In the genomic region with DNA sequence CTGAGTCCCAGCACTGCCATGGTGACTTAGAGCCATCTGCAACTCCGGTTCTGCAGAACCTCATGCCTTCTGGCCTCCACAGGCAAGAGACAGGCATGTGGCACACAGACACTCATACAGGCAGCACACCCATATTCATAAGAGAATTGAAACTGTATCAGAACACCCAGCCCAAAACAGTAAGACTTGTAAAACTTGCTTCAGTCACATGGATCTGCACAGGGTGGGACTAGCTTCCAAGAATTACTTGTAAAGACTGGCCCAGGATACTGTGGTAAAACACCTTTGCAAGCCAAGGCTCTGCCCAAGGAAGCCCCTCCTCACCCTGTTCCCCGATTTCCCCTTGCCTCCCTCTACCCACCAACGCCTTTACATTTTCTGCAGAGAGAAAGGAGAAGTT, we compare ENCODE assay signal across 10 mouse cellular contexts.
A peak's percentile ranks its signal among the peaks of the same experiment; 100 is the strongest.
DNase-seq lines count a peak whose midpoint lies in the region; ATAC-seq and TF ChIP-seq lines count a peak whose summit lies in the region.
"Had no signal": no experiment of that assay in that cellular context is flagged by ENCODE, and none has a peak within 500 bp of the region (broad histone marks: within the 10 kb centered on the region; RNA-seq: fewer than 3 reads in every experiment).

No protein-coding gene starts in this region.

- no peak overlapping the region for H3K4me2 ChIP-seq in embryonic facial prominence, embryonic 12.5 days (replicated peaks)
- no peak overlapping the region for H3K4me2 ChIP-seq in hindbrain, embryonic 11.5 days (replicated peaks; ENCODE audit: low read depth, low read length)
- no peak overlapping the region for H3K4me2 ChIP-seq in hindbrain, postnatal 0 days (ENCODE audit: low read depth, low read length)
- no peak overlapping the region for H3K4me2 ChIP-seq in limb, embryonic 13.5 days (replicated peaks)
- H3K4me2 ChIP-seq: liver, embryonic 11.5 days had no signal

- ATAC-seq in embryonic facial prominence, embryonic 12.5 days (ENCODE audit: insufficient number of reproducible peaks, insufficient read depth, low FRiP score, low TSS enrichment): no peak
- no peak for ATAC-seq in hindbrain, embryonic 11.5 days (ENCODE audit: low FRiP score)
- ATAC-seq in hindbrain, postnatal 0 days: no peak
- ATAC-seq in limb, embryonic 13.5 days (ENCODE audit: low FRiP score, low read depth): no peak

- H3K4me3 ChIP-seq in embryonic facial prominence, embryonic 12.5 days: no peak overlapping the region
- no peak overlapping the region for H3K4me3 ChIP-seq in embryonic facial prominence, embryonic 10.5 days
- no peak overlapping the region for H3K4me3 ChIP-seq in hindbrain, embryonic 11.5 days (ENCODE audit: low read depth, low read length)
- no peak overlapping the region for H3K4me3 ChIP-seq in hindbrain, postnatal 0 days (ENCODE audit: low read length)
- H3K4me3 ChIP-seq in E14TG2a.4 (replicated peaks; ENCODE audit: low read length): 0 out of 2 replicates have a peak overlapping the region, but pooled peaks have one; percentile 17
- H3K4me3 ChIP-seq in limb, embryonic 13.5 days: no peak overlapping the region

- no peak overlapping the region for H3K9ac ChIP-seq in embryonic facial prominence, embryonic 12.5 days
- H3K9ac ChIP-seq in hindbrain, embryonic 11.5 days (ENCODE audit: low read depth, low read length): no peak overlapping the region
- H3K9ac ChIP-seq in hindbrain, postnatal 0 days (replicated peaks; ENCODE audit: low read length): no peak overlapping the region
- no peak overlapping the region for H3K9ac ChIP-seq in limb, embryonic 13.5 days

- no peaks in the 10 kb centered on the region for H3K9me3 ChIP-seq in embryonic facial prominence, embryonic 12.5 days
- H3K9me3 ChIP-seq in embryonic facial prominence, embryonic 10.5 days: no peaks in the 10 kb centered on the region
- H3K9me3 ChIP-seq in hindbrain, embryonic 11.5 days (ENCODE audit: control insufficient read depth, low read length): no peaks in the 10 kb centered on the region
- H3K9me3 ChIP-seq in hindbrain, postnatal 0 days (ENCODE audit: low read length): no peaks in the 10 kb centered on the region
- H3K9me3 ChIP-seq in E14TG2a.4 (ENCODE audit: low read length): no peaks in the 10 kb centered on the region
- no peaks in the 10 kb centered on the region for H3K9me3 ChIP-seq in limb, embryonic 13.5 days

- TF ChIP-seq CTCF in hindbrain, postnatal 0 days (IDR thresholded peaks at IDR 0.05; ENCODE audit: low read depth): no peak
- no peak for TF ChIP-seq CTCF in E14TG2a.4 (conservative IDR thresholded peaks at IDR 0.05; ENCODE audit: low read length)

- WGBS in embryonic facial prominence, embryonic 12.5 days: 82% methylated on average over 3 of the region's 3 CpGs
- WGBS in embryonic facial prominence, embryonic 10.5 days: 90% methylated on average over 3 of the region's 3 CpGs
- WGBS in hindbrain, embryonic 11.5 days: 86% methylated on average over 3 of the region's 3 CpGs
- 86% methylated on average over 3 of the region's 3 CpGs for WGBS in hindbrain, postnatal 0 days
- 70% methylated on average over 3 of the region's 3 CpGs for WGBS in limb, embryonic 13.5 days

- no peak for DNase-seq in embryonic facial prominence, embryonic 10.5 days (ENCODE audit: low spot score)
- DNase-seq in hindbrain, embryonic 11.5 days (ENCODE audit: low spot score): no peak
- no peak for DNase-seq in hindbrain, postnatal 0 days (ENCODE audit: low spot score)
- no peak for DNase-seq in cerebellum, postnatal 36 days
- no peak for DNase-seq in urinary bladder, postnatal 14 days (ENCODE audit: low spot score)

- peaks cover 88% of the 10 kb centered on the region for H3K36me3 ChIP-seq in embryonic facial prominence, embryonic 12.5 days
- H3K36me3 ChIP-seq in embryonic facial prominence, embryonic 10.5 days (replicated peaks): peaks cover 100% of the 10 kb centered on the region
- H3K36me3 ChIP-seq in hindbrain, embryonic 11.5 days (ENCODE audit: control insufficient read depth, insufficient read depth, low read length): peaks cover 4% of the 10 kb centered on the region; the same call in 1 of the 2 replicates
- peaks cover 16% of the 10 kb centered on the region; the same call in 1 of the 2 replicates for H3K36me3 ChIP-seq in hindbrain, postnatal 0 days (ENCODE audit: insufficient read depth, low read length)
- peaks cover 99% of the 10 kb centered on the region for H3K36me3 ChIP-seq in E14TG2a.4 (ENCODE audit: insufficient read depth, low read length)
- H3K36me3 ChIP-seq in limb, embryonic 13.5 days: peaks cover 95% of the 10 kb centered on the region

- no peaks in the 10 kb centered on the region for H3K4me1 ChIP-seq in embryonic facial prominence, embryonic 12.5 days
- H3K4me1 ChIP-seq in embryonic facial prominence, embryonic 10.5 days: peaks cover 15% of the 10 kb centered on the region; the same call in 1 of the 2 replicates
- 0 out of 2 replicates have a peak, but pooled peaks cover under 1% of the 10 kb centered on the region for H3K4me1 ChIP-seq in hindbrain, embryonic 11.5 days (replicated peaks; ENCODE audit: control insufficient read depth, insufficient read depth, low read length)
- H3K4me1 ChIP-seq in hindbrain, postnatal 0 days (ENCODE audit: insufficient read depth, low read length): 0 out of 2 replicates have a peak, but pooled peaks cover 4% of the 10 kb centered on the region
- peaks cover 96% of the 10 kb centered on the region for H3K4me1 ChIP-seq in E14TG2a.4 (replicated peaks; ENCODE audit: low read depth, low read length)
- H3K4me1 ChIP-seq in limb, embryonic 13.5 days: 0 out of 2 replicates have a peak, but pooled peaks cover 8% of the 10 kb centered on the region

- H3K27me3 ChIP-seq in embryonic facial prominence, embryonic 12.5 days: no peaks in the 10 kb centered on the region
- H3K27me3 ChIP-seq in embryonic facial prominence, embryonic 10.5 days (replicated peaks; ENCODE audit: low read depth, poor library complexity, severe bottlenecking): no peaks in the 10 kb centered on the region
- no peaks in the 10 kb centered on the region for H3K27me3 ChIP-seq in hindbrain, embryonic 11.5 days (ENCODE audit: control insufficient read depth, insufficient read depth, low read length)
- H3K27me3 ChIP-seq in hindbrain, postnatal 0 days (ENCODE audit: insufficient read depth, low read length): no peaks in the 10 kb centered on the region
- H3K27me3 ChIP-seq in E14TG2a.4 (ENCODE audit: insufficient read depth, low read length): no peaks in the 10 kb centered on the region
- H3K27me3 ChIP-seq in limb, embryonic 13.5 days: no peaks in the 10 kb centered on the region

- peak overlapping the region; percentile 23; the same call in 1 of the 2 replicates for H3K27ac ChIP-seq in embryonic facial prominence, embryonic 12.5 days
- no peak overlapping the region for H3K27ac ChIP-seq in embryonic facial prominence, embryonic 10.5 days (replicated peaks)
- H3K27ac ChIP-seq in hindbrain, embryonic 11.5 days (ENCODE audit: low read depth, low read length): peak overlapping the region; percentile 51; the same call in 1 of the 2 replicates
- H3K27ac ChIP-seq in hindbrain, postnatal 0 days: no peak overlapping the region; the same call in 1 of the 2 replicates
- peak overlapping the region; percentile 39 for H3K27ac ChIP-seq in limb, embryonic 13.5 days
- H3K27ac ChIP-seq: macrophage had no signal

Comparison
In these comparisons a context has a peak if more than half of its experiments do, and no peak if none do; other contexts are left out.
1. H3K27ac ChIP-seq: peak in embryonic facial prominence, embryonic 12.5 days (single experiment), hindbrain, embryonic 11.5 days (single experiment) and limb, embryonic 13.5 days (single experiment); none in embryonic facial prominence, embryonic 10.5 days (single experiment) and hindbrain, postnatal 0 days (single experiment).